Mouse (Mus musculus): Measurements from ENCODE around the gene Alg14.

- TF ChIP-seq CTCF (IDR thresholded peaks at IDR 0.05; ENCODE audit: low read depth, low read length) (no peak), POLR2A (IDR thresholded peaks at IDR 0.05; ENCODE audit: borderline replicate concordance, low read depth, low read length) (no peak)
These were observed 14.0 kb upstream of the Alg14 start for GRCm38 (mm10) chr3:121277557-121277956.
